Mouse (Mus musculus): ENCODE results near the gene Tlr9.

GRCm38 (mm10) chr9:106235194-106235830 lies 12.9 kb downstream of the Tlr9 start:
- no peak for TF ChIP-seq CTCF (IDR thresholded peaks at IDR 0.05; ENCODE audit: low read depth, low read length)
- TF ChIP-seq TAL1 (conservative IDR thresholded peaks at IDR 0.05; ENCODE audit: low read depth, low read length), result no peak
- no peak for TF ChIP-seq GATA2 (IDR thresholded peaks at IDR 0.05; ENCODE audit: borderline replicate concordance, low read depth, low read length)
